Mouse (Mus musculus) heart, adult 2 months (tissue): ENCODE data around the gene Tgfb1i1.

ENCODE experiments used
- CTCF ChIP-seq: fragments of 200-600 bp; IDR thresholded peaks from 2 replicates; pipeline ENCODE4 v1.8.1; 2022; ENCODE audit warnings: antibody characterized with exemption, mild to moderate bottlenecking, moderate library complexity
- POLR2A ChIP-seq: fragments of 200-500 bp; IDR thresholded peaks from 2 replicates; pipeline ENCODE4 v1.6.1; 2011; ENCODE audit warnings: mild to moderate bottlenecking, low read depth, low read length, control low read depth; ENCODE audit not compliant: insufficient read depth

- TF ChIP-seq CTCF (no peak), POLR2A (no peak)
Observed at GRCm38 (mm10) chr7:128231741-128232140, 14.9 kb upstream of the Tgfb1i1 start.
